Mouse (Mus musculus): ENCODE data around the gene Dtnb.

DNA sequence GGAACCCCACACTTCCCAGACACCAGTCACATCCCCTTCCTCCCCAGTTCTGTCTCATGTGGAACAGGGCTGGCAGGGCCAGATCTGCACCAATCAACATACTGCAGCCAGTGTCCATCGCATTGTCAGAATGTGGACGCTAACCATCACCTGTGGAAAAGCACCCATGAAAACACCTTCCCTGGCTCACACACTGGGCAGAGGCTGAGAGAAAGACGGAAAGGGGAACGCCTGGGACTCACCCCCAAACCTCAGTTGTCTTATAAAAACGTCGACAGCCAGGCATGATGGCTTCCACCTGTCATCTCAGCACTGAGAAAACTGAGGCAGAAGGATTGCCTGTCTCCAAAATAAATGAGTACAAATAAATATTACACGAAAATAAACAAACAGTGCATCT is 219.1 kb downstream of the Dtnb start:
- TF ChIP-seq CTCF (IDR thresholded peaks at IDR 0.05; ENCODE audit: low read depth, low read length) (no peak), POLR2A (IDR thresholded peaks at IDR 0.05; ENCODE audit: extremely low read depth, insufficient read depth, low read length) (no peak)

Data from liver, adult 2 months (tissue).